Comparison of ENCODE assay signal across 26 mouse cellular contexts in genomic region chr12:59312703-59313102, GRCm38 (mm10).
A peak's percentile ranks its signal among the peaks of the same experiment; 100 is the strongest.
DNase-seq lines count a peak whose midpoint lies in the region; ATAC-seq and TF ChIP-seq lines count a peak whose summit lies in the region.
"Had no signal": no experiment of that assay in that cellular context is flagged by ENCODE, and none has a peak within 500 bp of the region (broad histone marks: within the 10 kb centered on the region; RNA-seq: fewer than 3 reads in every experiment).

No protein-coding gene starts in this region.

- ATAC-seq in intestine, embryonic 16.5 days, result peak; percentile 81
- ATAC-seq: activated CD4-positive, CD25-positive, alpha-beta regulatory T cell, adult 4 months; CD4-positive, CD25-positive, alpha-beta regulatory T cell, adult 4 months; forebrain, embryonic 13.5 days; forebrain, embryonic 15.5 days; forebrain, postnatal 0 days; Patski had no signal

- no peak overlapping the region for H3K27ac ChIP-seq in MEL (ENCODE audit: control insufficient read depth, low read depth, low read length)
- H3K27ac ChIP-seq in intestine, embryonic 16.5 days (ENCODE audit: low read length), result no peak overlapping the region
- H3K27ac ChIP-seq: embryonic facial prominence, embryonic 10.5 days; embryonic facial prominence, embryonic 12.5 days; forebrain, embryonic 13.5 days; forebrain, embryonic 15.5 days had no signal

- H3K79me2 ChIP-seq in MEL (ENCODE audit: control insufficient read depth, insufficient read depth, low read length, poor library complexity), result no peaks in the 10 kb centered on the region

- no peaks in the 10 kb centered on the region for H3K27me3 ChIP-seq in MEL (ENCODE audit: control insufficient read depth in 1 of 2, insufficient read depth in 2 of 2, low read length in 2 of 2)
- no peaks in the 10 kb centered on the region for H3K27me3 ChIP-seq in intestine, embryonic 16.5 days (replicated peaks; ENCODE audit: control insufficient read depth, insufficient read depth, low read length)
- H3K27me3 ChIP-seq: CH12.LX; embryonic facial prominence, embryonic 12.5 days; forebrain, embryonic 13.5 days; forebrain, embryonic 15.5 days had no signal

- no peak for TF ChIP-seq CTCF in MEL (IDR thresholded peaks at IDR 0.05 in 2 of 3, conservative IDR thresholded peaks at IDR 0.05 in 1 of 3; ENCODE audit: control insufficient read depth in 1 of 3, insufficient read depth in 1 of 3, low read depth in 2 of 3, low read length in 3 of 3, poor library complexity in 1 of 3, severe bottlenecking in 1 of 3)

- WGBS in intestine, embryonic 16.5 days, result 69% methylated on average over 1 of the region's 1 CpGs

- DNase-seq in MEL (ENCODE audit: low read depth, low spot score), result peak; percentile 34
- DNase-seq in induced T-regulatory cell, adult 2 months (ENCODE audit: low read depth), result peak; percentile 3
- DNase-seq in spleen, postnatal 10 days (ENCODE audit: low spot score in 2 of 2), result no peak
- DNase-seq in kidney, postnatal 25 days, result no peak
- DNase-seq in spleen, adult 18-20 months, result no peak
- no peak for DNase-seq in thymus, postnatal 0 days (ENCODE audit: low spot score)
- DNase-seq: adrenal gland, adult 8-10 months; adrenal gland, postnatal 14 days; adrenal gland, postnatal 36 days; B cell, adult 2 months; cerebellum, adult 11-12 months; cerebellum, adult 2 months; cerebellum, adult 9-10 months; cerebellum, postnatal 10 days; cerebellum, postnatal 25 days; forebrain, postnatal 0 days had no signal

- no peak overlapping the region for H3K9ac ChIP-seq in MEL (ENCODE audit: control insufficient read depth, low read depth, low read length, poor library complexity, severe bottlenecking)
- H3K9ac ChIP-seq in intestine, embryonic 16.5 days (ENCODE audit: low read depth, low read length), result no peak overlapping the region
- H3K9ac ChIP-seq: embryonic facial prominence, embryonic 12.5 days; forebrain, embryonic 13.5 days; forebrain, embryonic 15.5 days; forebrain, postnatal 0 days had no signal

- no peak overlapping the region for H3K4me3 ChIP-seq in MEL (ENCODE audit: control insufficient read depth in 1 of 2, insufficient read depth in 1 of 2, low read depth in 2 of 2, low read length in 2 of 2)
- no peak overlapping the region for H3K4me3 ChIP-seq in intestine, embryonic 16.5 days (ENCODE audit: low read length)
- H3K4me3 ChIP-seq: embryonic facial prominence, embryonic 10.5 days; embryonic facial prominence, embryonic 12.5 days; forebrain, embryonic 13.5 days; forebrain, embryonic 15.5 days had no signal

- no peaks in the 10 kb centered on the region for H3K9me3 ChIP-seq in MEL (replicated peaks; ENCODE audit: insufficient read depth, low read length)
- H3K9me3 ChIP-seq in intestine, embryonic 16.5 days (ENCODE audit: control insufficient read depth, low read length), result no peaks in the 10 kb centered on the region
- H3K9me3 ChIP-seq: embryonic facial prominence, embryonic 10.5 days; embryonic facial prominence, embryonic 12.5 days; forebrain, embryonic 13.5 days; forebrain, embryonic 15.5 days; G1E had no signal

- TF ChIP-seq EP300 in MEL (IDR thresholded peaks at IDR 0.05; ENCODE audit: low read depth in 1 of 2, low read length in 2 of 2), result no peak

- H3K4me1 ChIP-seq in MEL (ENCODE audit: control insufficient read depth in 1 of 2, insufficient read depth in 2 of 2, low read length in 2 of 2), result no peaks in the 10 kb centered on the region
- no peaks in the 10 kb centered on the region for H3K4me1 ChIP-seq in intestine, embryonic 16.5 days (ENCODE audit: control insufficient read depth, insufficient read depth, low read length)
- H3K4me1 ChIP-seq: embryonic facial prominence, embryonic 10.5 days; embryonic facial prominence, embryonic 12.5 days; forebrain, embryonic 13.5 days; forebrain, embryonic 15.5 days had no signal

- no peak for TF ChIP-seq RAD21 in MEL (IDR thresholded peaks at IDR 0.05; ENCODE audit: low read depth, low read length)

- TF ChIP-seq POLR2A in MEL (IDR thresholded peaks at IDR 0.05; ENCODE audit: control insufficient read depth in 1 of 2, insufficient read depth in 1 of 2, low read depth in 1 of 2, low read length in 2 of 2, poor library complexity in 1 of 2), result no peak

- no peaks in the 10 kb centered on the region for H3K36me3 ChIP-seq in MEL (ENCODE audit: control insufficient read depth in 1 of 2, insufficient read depth in 2 of 2, low read length in 2 of 2)
- H3K36me3 ChIP-seq in intestine, embryonic 16.5 days (ENCODE audit: control insufficient read depth, insufficient read depth, low read length), result no peaks in the 10 kb centered on the region
- H3K36me3 ChIP-seq: embryonic facial prominence, embryonic 10.5 days; embryonic facial prominence, embryonic 12.5 days; forebrain, embryonic 15.5 days; G1E had no signal

- no peak overlapping the region for H3K4me2 ChIP-seq in intestine, embryonic 16.5 days (ENCODE audit: low read depth, low read length)
- H3K4me2 ChIP-seq: embryonic facial prominence, embryonic 12.5 days; forebrain, embryonic 13.5 days; forebrain, embryonic 15.5 days had no signal

TF ChIP-seq in MEL, 35 proteins besides CTCF, POLR2A, EP300 and RAD21:
- TF ChIP-seq ETS1 (IDR thresholded peaks at IDR 0.05; ENCODE audit: low read depth, low read length), result no peak
- TF ChIP-seq GATA1 (IDR thresholded peaks at IDR 0.05; ENCODE audit: low read depth, low read length), result 0 out of 2 replicates have a peak, but pooled peaks have one; percentile 24
TF ChIP-seq in MEL: peak in this region for 1.

Comparison
In these comparisons a context has a peak if more than half of its experiments do, and no peak if none do; other contexts are left out.
1. DNase-seq: peak in MEL (single experiment) and induced T-regulatory cell, adult 2 months (single experiment); none in spleen, postnatal 10 days (0 of 2), kidney, postnatal 25 days (0 of 2), spleen, adult 18-20 months (0 of 2) and thymus, postnatal 0 days (single experiment).